Mouse (Mus musculus) ovary, postnatal 10 days (tissue): Measurements from ENCODE around the gene Gm26727.
"Not testable (repeated sequence)": the region's sequence is repeated elsewhere in the genome, so short reads cannot be mapped to it uniquely, and the experiment has no call there.

ENCODE experiments used
- DNase-seq: peaks from one replicate; pipeline ENCODE4 v3.0.0; 2022; ENCODE audit warnings: low spot score

Gm26727 gene

DNA sequence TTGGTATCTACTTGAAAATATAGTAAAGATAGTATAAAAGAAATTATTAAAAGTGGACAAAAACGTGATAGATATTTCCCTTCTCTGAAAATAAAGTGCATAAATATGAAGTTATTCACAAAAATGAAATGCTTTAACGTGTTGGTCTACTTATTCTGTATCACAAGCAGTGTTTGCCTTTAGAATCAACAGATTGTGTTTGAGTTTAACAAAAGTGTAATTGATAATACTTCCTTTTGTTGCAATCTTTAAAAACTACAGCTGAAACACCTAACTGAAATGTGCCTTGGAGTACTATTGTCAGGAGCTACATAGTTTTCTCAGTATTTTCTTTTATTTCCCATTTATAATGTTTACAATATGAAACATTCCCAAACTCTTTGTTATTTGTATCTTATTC lies at the start of gene Gm26727:
TSS of gene Gm26727 (minus strand) at position 101 of the 400 bp plus-strand sequence.
- no peak for DNase-seq

DNA sequence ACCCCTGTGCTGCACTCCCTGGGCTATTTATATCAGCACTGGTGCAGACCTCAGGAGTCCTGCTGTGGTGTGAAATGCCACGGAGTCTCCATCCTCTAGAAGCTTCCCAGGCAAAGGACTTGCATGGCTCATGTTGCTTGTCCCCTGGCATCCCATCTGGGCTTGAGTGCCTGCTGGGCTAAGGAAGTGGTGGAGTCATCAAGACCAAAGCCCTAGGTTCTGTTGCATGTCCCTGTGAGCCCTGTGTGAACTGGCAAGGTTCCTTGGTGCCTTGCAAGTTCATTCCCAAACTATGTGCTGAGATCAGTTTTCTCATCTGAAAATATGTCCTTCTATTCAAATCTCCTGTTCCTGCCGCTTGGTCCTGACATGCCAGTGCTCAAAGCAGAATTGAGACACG lies 48.1 kb upstream of the Gm26727 start:
- no peak for DNase-seq

DNA sequence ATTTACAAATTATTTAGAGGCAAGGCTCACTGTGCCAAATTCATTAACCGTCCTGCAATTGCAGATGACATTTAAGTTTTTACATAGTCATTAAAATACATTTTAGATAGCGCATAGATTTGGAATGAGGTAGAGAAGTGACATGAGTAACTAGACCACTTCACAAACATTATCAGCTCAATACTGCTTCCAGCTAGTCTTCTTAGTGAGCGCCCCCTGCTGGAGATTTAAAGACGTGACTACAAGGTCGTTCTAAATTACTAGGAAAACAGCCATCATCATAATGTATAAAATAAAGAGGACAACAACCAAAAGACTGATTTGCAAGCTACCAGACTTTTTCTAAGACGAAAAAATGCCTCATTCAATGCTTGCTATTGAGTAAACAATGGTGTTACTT lies 44.8 kb upstream of the Gm26727 start:
- DNase-seq = no peak

DNA sequence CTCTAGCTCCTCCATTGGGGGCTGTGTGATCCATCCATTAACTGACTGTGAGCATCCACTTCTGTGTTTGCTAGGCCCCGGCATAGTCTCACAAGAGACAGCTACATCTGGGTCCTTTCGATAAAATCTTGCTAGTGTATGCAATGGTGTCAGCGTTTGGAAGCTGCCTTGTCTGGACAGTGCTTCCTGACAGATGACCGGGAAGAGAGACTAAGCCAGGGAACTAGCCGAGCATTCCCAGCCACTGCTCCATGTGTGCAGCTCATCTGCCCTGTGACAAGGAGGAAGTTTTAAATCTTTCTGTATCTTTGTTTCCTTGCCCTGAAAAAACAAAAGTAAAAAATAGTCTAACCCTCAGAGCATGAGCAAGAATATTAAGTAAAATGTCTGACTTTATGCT lies 37.0 kb upstream of the Gm26727 start:
- not testable (repeated sequence) for DNase-seq

DNA sequence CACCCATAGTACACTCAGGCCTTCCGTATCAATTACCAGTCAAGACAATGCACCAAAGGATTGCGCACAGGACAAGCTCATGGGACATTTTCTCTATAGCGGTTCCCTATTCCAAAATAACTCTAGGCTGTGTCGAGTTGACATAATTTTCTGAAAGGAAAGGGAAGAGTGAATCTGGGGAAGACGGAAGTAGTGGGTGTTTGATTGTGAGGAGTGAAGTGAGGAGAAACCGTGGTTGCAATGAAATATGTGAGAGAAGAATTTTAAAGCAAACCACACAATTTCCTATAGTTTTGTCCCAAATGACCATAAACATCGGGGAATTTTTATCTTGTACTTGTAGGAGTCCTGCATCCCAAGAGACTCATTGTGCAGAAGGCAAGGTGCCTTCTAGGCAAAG lies 34.1 kb upstream of the Gm26727 start:
- DNase-seq = no peak

DNA sequence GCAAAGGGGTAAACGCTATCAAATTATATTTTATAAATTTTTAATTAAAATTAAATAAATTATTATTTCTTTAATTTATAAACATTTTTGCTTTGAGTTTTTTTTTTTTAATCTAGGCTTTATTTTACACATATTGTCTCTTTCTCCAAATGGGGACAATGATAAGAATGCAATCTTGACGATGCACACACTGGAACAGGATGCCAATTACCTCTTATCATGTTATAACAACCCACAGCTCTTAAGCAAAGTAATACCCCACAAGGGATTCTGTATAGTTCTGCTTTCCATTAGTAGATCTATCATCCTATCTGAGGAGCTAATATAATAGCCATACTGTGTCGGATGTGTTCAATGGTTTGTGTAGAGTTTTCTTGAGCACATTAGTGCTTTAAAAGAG lies 27.9 kb upstream of the Gm26727 start:
- no peak for DNase-seq

DNA sequence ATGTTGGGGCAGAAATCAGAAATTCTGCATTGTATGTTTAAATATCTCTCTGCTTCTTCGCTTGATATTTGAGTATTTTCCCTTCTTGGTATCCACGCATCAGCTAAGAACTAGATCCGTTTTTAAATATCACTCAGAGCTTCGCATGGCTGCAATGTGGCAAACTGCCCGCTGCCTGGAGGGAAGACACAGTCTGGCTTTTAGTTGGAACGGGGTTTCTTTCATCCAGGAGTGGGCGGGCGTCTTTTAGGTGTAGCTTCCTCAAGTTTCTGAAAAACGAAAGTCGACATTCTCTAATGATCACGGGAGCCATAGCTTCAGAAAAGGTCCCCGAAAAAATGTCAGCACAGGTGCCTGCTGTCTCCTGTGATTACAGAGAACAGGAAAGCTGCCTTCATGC lies 14.2 kb upstream of the Gm26727 start:
- DNase-seq = no peak

DNA sequence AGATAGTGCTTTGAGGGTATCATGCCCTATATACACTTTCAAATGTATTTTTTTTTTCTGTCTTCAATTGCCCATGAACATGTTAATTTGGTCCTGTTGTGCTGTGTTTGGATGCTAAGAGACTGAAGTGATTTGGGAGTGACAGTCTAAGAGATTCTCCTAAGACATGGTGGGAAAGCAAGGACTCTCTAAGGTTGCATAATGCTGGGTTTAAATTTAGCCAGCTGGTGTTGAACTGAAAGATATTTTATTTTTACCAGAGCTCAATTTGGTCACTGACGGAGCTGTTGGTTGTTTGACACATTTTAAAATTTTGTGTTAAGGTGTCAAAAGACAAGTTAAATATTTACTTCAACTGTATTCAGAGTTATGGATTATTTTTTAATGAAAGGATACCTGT lies 13.8 kb upstream of the Gm26727 start:
- no peak for DNase-seq

DNA sequence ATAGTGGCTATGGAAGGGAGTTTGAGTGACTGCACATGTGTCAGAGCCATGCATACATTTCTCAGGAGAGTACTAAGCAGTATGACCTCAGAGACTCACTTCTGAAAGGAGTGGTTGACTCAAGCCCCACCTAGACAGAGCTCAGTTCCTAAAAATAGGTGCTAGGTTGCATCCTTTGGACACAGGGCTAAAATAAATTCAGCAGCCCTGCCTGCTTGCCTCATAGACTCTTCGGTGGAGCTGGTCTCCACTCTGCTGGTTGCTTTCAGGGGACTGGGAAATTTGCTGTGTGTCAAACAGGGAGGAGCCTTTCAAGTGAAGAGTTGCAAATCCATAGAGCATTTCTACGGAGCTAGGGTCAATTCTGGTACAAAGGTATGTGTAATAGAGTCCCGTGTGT lies 12.8 kb upstream of the Gm26727 start, which contains the start of gene Xirp2:
TSS of gene Xirp2 (plus strand) at position 223 of the 400 bp plus-strand sequence.
- no peak for DNase-seq

DNA sequence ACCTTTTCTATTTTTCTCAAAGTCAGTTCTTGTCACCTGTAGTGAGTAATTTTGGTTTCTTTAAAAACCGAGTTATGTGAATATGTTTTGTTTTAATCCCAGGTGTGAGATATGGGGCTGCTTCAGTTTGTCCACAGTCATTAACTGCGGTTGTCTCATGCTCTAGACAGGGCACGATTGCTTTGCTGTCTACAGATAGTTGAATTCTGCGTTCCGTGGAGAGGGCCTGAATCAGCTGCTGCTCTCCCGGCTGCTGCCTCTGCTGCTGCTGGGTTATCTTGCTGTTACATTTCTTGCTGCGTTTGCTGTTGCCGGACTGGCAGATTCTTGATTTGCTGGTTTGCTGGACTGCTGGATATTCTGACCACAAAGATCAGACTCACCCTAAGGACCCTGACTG lies 5.3 kb upstream of the Gm26727 start:
- no peak for DNase-seq

DNA sequence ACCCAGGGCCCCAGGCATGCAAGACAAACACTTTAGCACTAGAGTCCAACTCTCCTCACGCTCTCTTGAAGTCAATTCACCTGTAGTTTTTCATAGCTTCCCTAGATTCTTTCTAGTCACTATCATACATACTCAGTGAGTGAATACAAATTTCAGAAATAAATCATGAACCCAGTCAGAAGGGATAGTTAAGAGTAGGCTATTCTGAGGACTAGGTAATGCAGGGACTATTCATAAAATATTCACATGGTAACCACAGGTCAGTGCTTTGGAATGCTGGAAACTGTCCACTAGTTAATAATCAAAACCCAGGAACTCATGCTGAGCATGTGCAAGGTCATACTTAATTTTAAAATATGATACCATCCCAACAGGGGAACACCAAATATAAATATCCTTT lies 10.2 kb downstream of the Gm26727 start:
- DNase-seq = no peak

DNA sequence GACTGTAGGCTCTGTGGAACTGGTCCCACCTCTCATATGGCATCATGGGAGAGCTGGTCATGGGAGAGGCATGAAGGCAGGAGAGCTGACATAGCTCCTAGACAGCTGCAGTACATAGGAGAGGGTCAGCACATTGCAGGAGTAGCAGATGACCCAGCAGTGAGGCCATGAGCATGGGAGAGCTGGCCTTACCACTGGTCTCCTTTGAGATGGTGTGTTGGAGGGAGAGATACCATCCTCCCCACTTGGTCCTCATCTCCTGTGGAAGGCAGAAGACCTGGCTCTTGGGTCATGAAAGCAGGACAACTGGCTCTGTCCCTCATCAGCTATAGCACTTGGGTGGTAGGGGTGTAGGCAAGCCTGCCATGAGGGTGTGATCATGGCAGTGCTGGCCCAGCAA lies 12.1 kb downstream of the Gm26727 start:
- DNase-seq = no peak

DNA sequence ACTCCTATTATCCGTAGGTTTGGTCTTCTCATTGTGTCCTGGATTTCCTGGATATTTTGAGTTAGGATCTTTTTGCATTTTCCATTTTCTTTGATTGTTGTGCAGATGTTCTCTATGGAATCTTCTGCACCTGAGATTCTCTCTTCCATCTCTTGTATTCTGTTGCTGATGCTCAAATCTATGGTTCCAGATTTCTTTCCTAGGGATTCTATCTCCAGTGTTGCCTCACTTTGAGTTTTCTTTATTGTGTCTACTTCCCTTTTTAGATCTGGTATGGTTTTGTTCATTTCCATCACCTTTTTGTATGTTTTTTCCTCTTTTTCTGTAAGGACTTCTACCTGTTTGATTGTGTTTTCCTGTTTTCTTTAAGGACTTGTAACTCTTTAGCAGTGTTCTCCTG lies 19.6 kb downstream of the Gm26727 start, which contains the start of gene Gm21830:
TSS of gene Gm21830 (plus strand) at position 301 of the 400 bp plus-strand sequence.
- DNase-seq = not testable (repeated sequence)
